Mouse (Mus musculus) adrenal gland, postnatal 10 days (tissue): ENCODE results near the gene Kdm2a. TPM values are rescaled to one million over a fixed set of nuclear protein-coding genes. Genes with fewer than 3 reads are reported as not detected.
A peak's percentile ranks its signal among the peaks of the same experiment; 100 is the strongest.

Experiments
- DNase-seq: peaks from one replicate; pipeline ENCODE4 v3.0.0; 2021; ENCODE audit warnings: mixed read lengths
- long read RNA-seq, 2 experiments: library from polyadenylated mRNA; stranded (forward); transcript quantifications; one replicate each; pipeline ENCODE4 v2.0.0; 2021
- total RNA-seq, 2 experiments: library from RNA; stranded (reverse); gene quantifications; 2 replicates each; pipeline ENCODE4 v1.2.3; 2021

Kdm2a gene
- 10 to 100 TPM; 67.7 to 84.7 TPM for total RNA-seq
- long read RNA-seq, experiment 1, partial matches to known transcripts = 5 of 16 reads
- long read RNA-seq, experiment 1, other reads (novel, unspliced or antisense) = 11 of 16 reads
- long read RNA-seq, experiment 2, partial matches to known transcripts = 5 of 12 reads
- long read RNA-seq, experiment 2, other reads (novel, unspliced or antisense) = 7 of 12 reads

- DNase-seq = peak; percentile 71
Measured at GRCm38 (mm10) chr19:4397798-4398629, at the start of gene Kdm2a. Kdm2a (minus strand) TSS chr19:4398285.

GRCm38 (mm10) chr19:4447445-4447844 lies 49.4 kb upstream of the Kdm2a start:
- DNase-seq = no peak

GRCm38 (mm10) chr19:4446661-4447420 lies 48.8 kb upstream of the Kdm2a start:
- no peak for DNase-seq

- peak; percentile 85 for DNase-seq
Measured at GRCm38 (mm10) chr19:4442408-4442807, 44.3 kb upstream of the Kdm2a start.

GRCm38 (mm10) chr19:4441621-4442161 lies 43.6 kb upstream of the Kdm2a start:
- DNase-seq = peak; percentile 38

- DNase-seq = peak; percentile 71
Measured at GRCm38 (mm10) chr19:4441090-4441591, 43.1 kb upstream of the Kdm2a start.

GRCm38 (mm10) chr19:4440222-4440621 lies 42.1 kb upstream of the Kdm2a start:
- DNase-seq = peak; percentile 73

GRCm38 (mm10) chr19:4439161-4439801 lies 41.2 kb upstream of the Kdm2a start, which contains the start of gene Rhod:
Rhod (minus strand) TSS chr19:4439432.
- DNase-seq = peak; percentile 85

- no peak for DNase-seq
Measured at GRCm38 (mm10) chr19:4438791-4439160, 40.7 kb upstream of the Kdm2a start.

- DNase-seq = no peak
Measured at GRCm38 (mm10) chr19:4437886-4438285, 39.8 kb upstream of the Kdm2a start.

GRCm38 (mm10) chr19:4436254-4436653 lies 38.2 kb upstream of the Kdm2a start:
- no peak for DNase-seq

- no peak for DNase-seq
Measured at GRCm38 (mm10) chr19:4434999-4435398, 36.9 kb upstream of the Kdm2a start.

- DNase-seq = no peak
Measured at GRCm38 (mm10) chr19:4433756-4434155, 35.7 kb upstream of the Kdm2a start.

- DNase-seq = no peak
Measured at GRCm38 (mm10) chr19:4430091-4430620, 32.1 kb upstream of the Kdm2a start.

- DNase-seq = peak; percentile 55
Measured at GRCm38 (mm10) chr19:4425610-4426366, 27.7 kb upstream of the Kdm2a start.

- DNase-seq = no peak
Measured at GRCm38 (mm10) chr19:4423021-4423420, 24.9 kb upstream of the Kdm2a start.

GRCm38 (mm10) chr19:4422581-4422980 lies 24.5 kb upstream of the Kdm2a start:
- DNase-seq = no peak

GRCm38 (mm10) chr19:4420153-4420910 lies 22.2 kb upstream of the Kdm2a start:
- DNase-seq = peak; percentile 37

GRCm38 (mm10) chr19:4419711-4420110 lies 21.6 kb upstream of the Kdm2a start:
- DNase-seq = no peak

- no peak for DNase-seq
Measured at GRCm38 (mm10) chr19:4417713-4418112, 19.6 kb upstream of the Kdm2a start.
